Mouse (Mus musculus) stomach, postnatal 0 days (tissue): ENCODE data around the gene Gm16253. TPM values are rescaled to one million over a fixed set of nuclear protein-coding genes. Genes with fewer than 3 reads are reported as not detected.

Experiments
- ATAC-seq: fragments of 200-750 bp; cut with Nextera tagmentation; 2 replicates; pipeline ENCODE4 v1.8.0; 2017; ENCODE audit not compliant: low FRiP score, low TSS enrichment
- DNase-seq: peaks from one replicate; pipeline ENCODE4 v3.0.0-alpha.2; 2016; ENCODE audit warnings: low spot score
- H3K27ac ChIP-seq: fragments of 300-500 bp; sonication (generic); replicated peaks from 2 replicates; pipeline ENCODE4 v1.5.1; 2014; ENCODE audit warnings: mild to moderate bottlenecking, control low read depth
- H3K27me3 ChIP-seq: fragments of 300-500 bp; sonication (generic); 2 replicates; pipeline ENCODE4 v1.6.1; 2014; ENCODE audit warnings: low read length; ENCODE audit not compliant: control insufficient read depth, insufficient read depth
- H3K36me3 ChIP-seq: fragments of 300-500 bp; sonication (generic); 2 replicates; pipeline ENCODE4 v1.6.1; 2014; ENCODE audit warnings: low read length, mixed read lengths; ENCODE audit not compliant: control insufficient read depth, insufficient read depth
- H3K4me1 ChIP-seq: fragments of 300-500 bp; sonication (generic); replicated peaks from 2 replicates; pipeline ENCODE4 v1.6.1; 2014; ENCODE audit warnings: antibody characterized with exemption; ENCODE audit not compliant: control insufficient read depth, insufficient read depth
- H3K4me2 ChIP-seq: fragments of 300-500 bp; sonication (generic); replicated peaks from 2 replicates; pipeline ENCODE4 v1.6.1; 2014; ENCODE audit warnings: low read depth, mild to moderate bottlenecking, control low read depth, moderate library complexity
- H3K4me3 ChIP-seq: fragments of 300-500 bp; sonication (generic); 2 replicates; pipeline ENCODE4 v1.5.1; 2014; ENCODE audit warnings: low read depth, low read length, control low read depth
- H3K9ac ChIP-seq: fragments of 300-500 bp; sonication (generic); 2 replicates; pipeline ENCODE4 v1.6.1; 2014; ENCODE audit warnings: mild to moderate bottlenecking, low read length, control low read depth, mixed read lengths
- H3K9me3 ChIP-seq: fragments of 300-500 bp; sonication (generic); 2 replicates; pipeline ENCODE4 v1.6.1; 2016; ENCODE audit warnings: low read length; ENCODE audit not compliant: control insufficient read depth
- CTCF ChIP-seq: IDR thresholded peaks from 2 replicates; pipeline ENCODE4 v1.5.1; 2016; ENCODE audit warnings: antibody characterized with exemption, low read depth, mild to moderate bottlenecking, moderate library complexity
- EP300 ChIP-seq: optimal IDR thresholded peaks from 2 replicates; pipeline ENCODE3; 2016; ENCODE audit warnings: antibody characterized with exemption
- WGBS: fragments of 180-500 bp; shearing (Covaris S2); extraction: QIAGEN DNeasy Blood & Tissue Kit; methylation state at CpG from one replicate; pipeline ENCODE4 v1.1.7; 2014; 5-methylcytosine and 5-hydroxymethylcytosine counted together
- polyA plus RNA-seq: library from polyadenylated mRNA; unstranded; fragments of >200 nt; fragmentation: Nextera tagmentation; extraction: Ambion mirVana; gene quantifications from 2 replicates; pipeline ENCODE4 v1.2.1, GENCODE M21; 2015

Gene Gm16253
- polyA plus RNA-seq, 1 experiment from 2014 or later = 0.18 TPM

DNA sequence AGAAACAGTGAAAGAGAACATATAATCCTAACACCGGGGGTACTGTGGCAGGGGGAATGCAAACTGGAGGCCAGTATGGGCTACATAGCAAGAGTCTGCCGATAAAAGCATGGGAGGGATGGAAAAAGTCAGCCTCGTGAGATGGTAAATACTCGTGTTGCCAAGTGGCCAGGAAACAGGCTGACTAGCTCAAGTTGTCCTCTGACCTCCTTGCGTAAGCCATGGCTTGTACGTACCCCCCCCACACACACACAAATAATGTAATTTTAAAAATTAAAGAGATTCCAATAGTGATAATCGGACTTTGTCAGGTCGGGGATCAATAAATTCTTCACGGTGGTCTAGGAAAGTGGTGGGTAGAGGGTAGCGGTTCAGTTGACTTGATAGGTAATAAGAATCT is 16.6 kb downstream of the Gm16253 start:
- no peaks in the 10 kb centered on the region for H3K9me3 ChIP-seq
- H3K36me3 ChIP-seq = peaks cover 3% of the 10 kb centered on the region; the same call in 1 of the 2 replicates
- WGBS = 2% methylated on average over 10 of the region's 10 CpGs
- 0 out of 2 replicates have a peak, but pooled peaks cover 3% of the 10 kb centered on the region for H3K4me1 ChIP-seq
- H3K27me3 ChIP-seq = no peaks in the 10 kb centered on the region
- TF ChIP-seq EP300 = no peak
- H3K9ac ChIP-seq = peak overlapping the region; percentile 72
- peak overlapping the region; percentile 65 for H3K4me2 ChIP-seq
- ATAC-seq (no peak; the same call in 1 of the 2 replicates), DNase-seq (peak; percentile 45)
- H3K4me3 ChIP-seq = peak overlapping the region; percentile 58
- peak overlapping the region; percentile 88 for H3K27ac ChIP-seq

DNA sequence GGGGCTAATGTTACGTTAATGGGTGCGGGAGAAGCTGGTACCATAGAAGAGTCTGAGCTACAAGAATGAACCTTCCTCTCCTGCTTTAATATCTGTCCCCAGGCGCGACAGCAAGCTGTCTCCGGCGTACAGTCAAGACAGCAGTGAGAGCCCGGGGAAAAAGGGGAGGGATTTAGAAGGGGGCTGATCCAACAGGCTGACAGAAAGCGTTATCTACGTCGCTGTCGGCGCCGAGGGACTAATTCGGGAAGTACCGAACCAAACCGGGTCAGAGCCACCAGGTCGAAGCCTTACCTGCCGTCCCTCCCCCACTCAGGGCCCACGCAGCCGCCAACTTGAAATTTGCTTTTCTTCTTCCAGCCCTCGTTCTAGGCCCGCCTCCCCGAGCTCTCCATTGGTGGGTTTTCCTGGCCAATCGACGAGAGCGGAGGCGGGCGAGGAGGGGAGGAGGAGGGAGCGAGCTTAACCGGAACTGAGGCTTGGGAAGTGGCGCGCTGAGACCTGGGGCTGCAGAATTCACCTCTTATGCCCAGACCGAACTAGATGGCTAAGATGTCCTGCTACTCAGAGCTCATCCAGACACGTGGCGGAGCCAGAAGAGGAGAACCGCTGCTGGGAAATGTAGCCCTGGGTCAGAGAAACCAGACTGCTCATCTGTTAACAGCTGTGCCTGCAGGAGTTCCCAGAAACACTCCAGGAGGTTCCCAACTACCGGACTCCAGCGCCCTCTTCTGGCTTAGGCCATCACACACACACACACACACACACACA is 17.2 kb downstream of the Gm16253 start, which contains the start of gene Polr3gl:
TSS of gene Polr3gl (minus strand) at position 392 of the 771 bp plus-strand sequence.
- Histone ChIP-seq H3K4me2 (peak within 1 kb of the TSS; percentile 65), H3K9ac (peak within 1 kb of the TSS; percentile 72), H3K27ac (peak within 1 kb of the TSS; percentile 88), H3K36me3 (peaks cover 3% of the 10 kb centered on the region; the same call in 1 of the 2 replicates), H3K9me3 (no peaks in the 10 kb centered on the region), H3K4me1 (0 out of 2 replicates have a peak, but pooled peaks cover 3% of the 10 kb centered on the region), H3K27me3 (no peaks in the 10 kb centered on the region), H3K4me3 (peak within 1 kb of the TSS; percentile 58)
- under 1% methylated on average over 36 of the region's 38 CpGs for WGBS
- DNase-seq (peak; percentile 96), ATAC-seq (peak; percentile 93)
- TF ChIP-seq EP300 = no peak
- peak; percentile 49 for TF ChIP-seq CTCF

DNA sequence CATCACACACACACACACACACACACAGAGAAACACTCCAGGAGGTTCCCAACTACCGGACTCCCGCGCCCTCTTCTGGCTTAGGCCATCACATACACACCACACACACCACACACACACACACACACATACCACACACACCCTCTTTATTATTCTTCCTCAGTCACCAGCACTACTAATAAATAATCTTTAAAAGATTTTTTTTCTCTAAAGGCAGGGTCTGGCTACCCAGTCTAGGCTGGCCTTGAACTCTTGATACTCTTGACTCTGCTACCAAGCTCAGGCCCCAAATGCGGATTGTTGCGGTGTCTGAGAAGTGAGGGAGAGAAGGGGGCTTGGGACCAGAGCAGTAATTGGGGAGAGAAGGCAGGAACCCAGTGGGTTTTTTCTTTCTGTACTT is 18.1 kb downstream of the Gm16253 start:
- no peak overlapping the region for H3K9ac ChIP-seq
- no peak overlapping the region for H3K4me2 ChIP-seq
- 83% methylated on average over 5 of the region's 5 CpGs for WGBS
- TF ChIP-seq EP300 = no peak
- TF ChIP-seq CTCF = no peak
- peaks cover 3% of the 10 kb centered on the region; the same call in 1 of the 2 replicates for H3K36me3 ChIP-seq
- 0 out of 2 replicates have a peak, but pooled peaks cover 3% of the 10 kb centered on the region for H3K4me1 ChIP-seq
- H3K4me3 ChIP-seq = no peak overlapping the region
- DNase-seq (no peak), ATAC-seq (no peak)
- no peak overlapping the region for H3K27ac ChIP-seq
- H3K9me3 ChIP-seq = no peaks in the 10 kb centered on the region
- H3K27me3 ChIP-seq = no peaks in the 10 kb centered on the region

DNA sequence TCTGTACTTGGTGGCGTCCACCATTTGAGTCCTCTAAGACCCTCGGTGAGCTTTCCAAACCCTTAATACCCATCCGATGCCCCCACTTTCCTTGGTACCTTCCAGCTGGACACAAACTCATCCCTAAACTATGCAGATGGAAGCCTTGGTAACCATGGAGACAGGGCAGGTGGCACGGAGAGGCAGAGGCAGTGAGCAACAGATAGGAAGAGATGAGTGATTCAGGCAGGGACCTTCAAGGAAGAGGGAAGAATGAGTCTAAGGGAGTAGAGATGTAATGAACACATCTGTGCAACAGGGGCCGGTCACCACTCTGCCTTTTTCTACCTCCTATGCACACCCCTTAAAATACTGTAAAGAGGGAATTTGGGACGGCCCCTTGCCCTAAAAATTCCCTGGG is 18.9 kb downstream of the Gm16253 start:
- H3K27ac ChIP-seq = no peak overlapping the region
- TF ChIP-seq CTCF (no peak), EP300 (no peak)
- WGBS = 34% methylated on average over 6 of the region's 6 CpGs
- H3K4me3 ChIP-seq = no peak overlapping the region
- no peaks in the 10 kb centered on the region for H3K9me3 ChIP-seq
- no peak for DNase-seq
- no peaks in the 10 kb centered on the region for H3K36me3 ChIP-seq
- H3K9ac ChIP-seq = no peak overlapping the region
- H3K27me3 ChIP-seq = no peaks in the 10 kb centered on the region
- H3K4me1 ChIP-seq = 0 out of 2 replicates have a peak, but pooled peaks cover 3% of the 10 kb centered on the region
- H3K4me2 ChIP-seq = no peak overlapping the region; the same call in 1 of the 2 replicates
- no peak for ATAC-seq

DNA sequence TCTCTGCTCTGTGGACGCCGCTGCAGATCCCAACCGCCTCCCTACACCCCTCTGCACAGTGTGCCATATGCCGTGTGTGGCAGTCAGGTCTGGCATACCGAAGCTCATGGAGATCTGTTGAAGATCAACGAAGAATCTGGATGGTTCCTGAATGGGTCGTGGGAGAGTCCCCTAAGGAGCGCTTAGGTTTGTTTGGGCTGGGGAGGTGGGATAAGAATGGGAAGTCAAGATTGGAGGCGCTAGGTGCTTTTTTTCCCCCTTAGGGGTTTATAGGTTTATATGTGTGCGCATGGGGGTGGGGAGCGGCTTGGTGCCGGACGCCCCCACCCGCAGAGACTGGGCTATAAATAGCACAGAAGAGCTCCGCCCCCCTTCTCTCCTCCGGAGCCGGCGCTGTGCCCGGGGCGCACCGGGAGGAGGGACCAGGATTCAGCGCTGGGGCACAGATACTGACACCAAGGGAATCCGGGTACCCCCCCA is 19.5 kb downstream of the Gm16253 start, which contains the start of gene Ankrd34a:
TSS of gene Ankrd34a (plus strand) at position 409 of the 480 bp plus-strand sequence.
- no peaks in the 10 kb centered on the region for H3K36me3 ChIP-seq
- H3K4me3 ChIP-seq = peak within 1 kb of the TSS; percentile 51
- TF ChIP-seq EP300 (no peak), CTCF (no peak)
- H3K27ac ChIP-seq = peak within 1 kb of the TSS; percentile 67; the same call in 1 of the 2 replicates
- H3K9me3 ChIP-seq = no peaks in the 10 kb centered on the region
- DNase-seq = peak; percentile 47
- H3K4me1 ChIP-seq = 0 out of 2 replicates have a peak, but pooled peaks cover 3% of the 10 kb centered on the region
- H3K4me2 ChIP-seq = peak within 1 kb of the TSS; percentile 81
- H3K27me3 ChIP-seq = no peaks in the 10 kb centered on the region
- H3K9ac ChIP-seq = peak within 1 kb of the TSS; percentile 63
- ATAC-seq = no peak
- 1% methylated on average over 17 of the region's 23 CpGs for WGBS
